12 mouse cellular contexts compared by ENCODE assay signal in genomic region chr15:77213829-77214228, GRCm38 (mm10).
DNase-seq lines count a peak whose midpoint lies in the region; ATAC-seq lines count a peak whose summit lies in the region.
"Had no signal": no experiment of that assay in that cellular context is flagged by ENCODE, and none has a peak within 500 bp of the region (broad histone marks: within the 10 kb centered on the region; RNA-seq: fewer than 3 reads in every experiment).

No protein-coding gene starts in this region.

- H3K27me3 ChIP-seq in heart, embryonic 12.5 days (replicated peaks): no peaks in the 10 kb centered on the region
- no peaks in the 10 kb centered on the region for H3K27me3 ChIP-seq in heart, embryonic 13.5 days (replicated peaks)
- no peaks in the 10 kb centered on the region for H3K27me3 ChIP-seq in limb, embryonic 13.5 days
- H3K27me3 ChIP-seq: stomach, embryonic 15.5 days had no signal

- H3K4me3 ChIP-seq in heart, embryonic 12.5 days: no peak overlapping the region
- no peak overlapping the region for H3K4me3 ChIP-seq in heart, embryonic 13.5 days
- H3K4me3 ChIP-seq in limb, embryonic 13.5 days: no peak overlapping the region
- H3K4me3 ChIP-seq: stomach, embryonic 15.5 days had no signal

- no peaks in the 10 kb centered on the region for H3K9me3 ChIP-seq in heart, embryonic 12.5 days (replicated peaks)
- H3K9me3 ChIP-seq in heart, embryonic 13.5 days: no peaks in the 10 kb centered on the region
- no peaks in the 10 kb centered on the region for H3K9me3 ChIP-seq in limb, embryonic 13.5 days
- H3K9me3 ChIP-seq: stomach, embryonic 15.5 days had no signal

- DNase-seq in heart, postnatal 25 days (ENCODE audit: low spot score): no peak
- DNase-seq in ZHBTc4 (ENCODE audit: low read depth, low spot score): peak; percentile 47
- DNase-seq in cerebellum, adult 9-11 months: no peak
- DNase-seq in spleen, adult 18-20 months: no peak
- DNase-seq in cerebellum, adult 11 months: no peak
- DNase-seq: adrenal gland, adult 2 months; cerebellum, postnatal 25 days; layer of hippocampus, postnatal 36 days had no signal

- WGBS in heart, embryonic 12.5 days: 37% methylated on average over 5 of the region's 5 CpGs
- 23% methylated on average over 5 of the region's 5 CpGs for WGBS in heart, embryonic 13.5 days
- WGBS in limb, embryonic 13.5 days: 20% methylated on average over 5 of the region's 5 CpGs

- no peak for ATAC-seq in heart, embryonic 12.5 days (ENCODE audit: insufficient number of reproducible peaks, low FRiP score)
- no peak for ATAC-seq in heart, embryonic 13.5 days (ENCODE audit: extremely low read depth, insufficient number of reproducible peaks, low FRiP score, low TSS enrichment)
- no peak for ATAC-seq in limb, embryonic 13.5 days (ENCODE audit: low FRiP score, low read depth)

- H3K9ac ChIP-seq in heart, embryonic 12.5 days: peak overlapping the region; percentile 17; the same call in 1 of the 2 replicates
- H3K9ac ChIP-seq in heart, embryonic 13.5 days: peak overlapping the region; percentile 73
- H3K9ac ChIP-seq in limb, embryonic 13.5 days: 0 out of 2 replicates have a peak overlapping the region, but pooled peaks have one; percentile 19
- H3K9ac ChIP-seq: stomach, embryonic 15.5 days had no signal

- intact Hi-C loops in heart, postnatal 25 days (cut with DNase I): no loop called here

- no peaks in the 10 kb centered on the region for H3K36me3 ChIP-seq in heart, embryonic 12.5 days
- no peaks in the 10 kb centered on the region for H3K36me3 ChIP-seq in heart, embryonic 13.5 days
- H3K36me3 ChIP-seq in limb, embryonic 13.5 days: no peaks in the 10 kb centered on the region
- H3K36me3 ChIP-seq: stomach, embryonic 15.5 days had no signal

- peak overlapping the region; percentile 91 for H3K27ac ChIP-seq in heart, embryonic 12.5 days (ENCODE audit: poor library complexity, severe bottlenecking)
- H3K27ac ChIP-seq in heart, embryonic 13.5 days (replicated peaks): peak overlapping the region; percentile 95
- peak overlapping the region; percentile 87 for H3K27ac ChIP-seq in limb, embryonic 13.5 days

- peaks cover 87% of the 10 kb centered on the region for H3K4me1 ChIP-seq in heart, embryonic 12.5 days (replicated peaks)
- H3K4me1 ChIP-seq in heart, embryonic 13.5 days: peaks cover 98% of the 10 kb centered on the region
- H3K4me1 ChIP-seq in limb, embryonic 13.5 days: peaks cover 72% of the 10 kb centered on the region

- H3K4me2 ChIP-seq in heart, embryonic 12.5 days: peak overlapping the region; percentile 40; the same call in 1 of the 2 replicates
- peak overlapping the region; percentile 47 for H3K4me2 ChIP-seq in heart, embryonic 13.5 days
- H3K4me2 ChIP-seq in limb, embryonic 13.5 days (replicated peaks): peak overlapping the region; percentile 50
- H3K4me2 ChIP-seq: stomach, embryonic 15.5 days had no signal

Comparison
In these comparisons a context has a peak if more than half of its experiments do, and no peak if none do; other contexts are left out.
1. H3K9ac ChIP-seq: peak in every context shown above with its lines; median percentile 73 in heart, embryonic 13.5 days; 19 in limb, embryonic 13.5 days; 17 in heart, embryonic 12.5 days.